ENCODE assay signal across 25 mouse cellular contexts in genomic region chr12:75654247-75654801, GRCm38 (mm10).
"Had no signal": no experiment of that assay in that cellular context is flagged by ENCODE, and none has a peak within 500 bp of the region (broad histone marks: within the 10 kb centered on the region; RNA-seq: fewer than 3 reads in every experiment).

No protein-coding gene starts in this region.

- H3K4me3 ChIP-seq: gastrocnemius, adult 2 months; heart, embryonic 10.5 days; heart, embryonic 12.5 days; hindbrain, embryonic 13.5 days; hindbrain, embryonic 15.5 days; layer of hippocampus, adult 2 months; left cerebral cortex, adult 2 months; limb, embryonic 10.5 days; limb, embryonic 12.5 days; liver, embryonic 13.5 days; liver, embryonic 15.5 days had no signal

- H3K9me3 ChIP-seq: heart, embryonic 12.5 days; hindbrain, embryonic 13.5 days; hindbrain, embryonic 15.5 days; limb, embryonic 10.5 days; limb, embryonic 12.5 days; liver, embryonic 13.5 days; liver, embryonic 15.5 days had no signal

- ATAC-seq: hindbrain, postnatal 0 days; intestine, embryonic 16.5 days had no signal

- H3K9ac ChIP-seq: heart, embryonic 12.5 days; hindbrain, embryonic 13.5 days; hindbrain, embryonic 15.5 days; limb, embryonic 12.5 days; liver, embryonic 13.5 days; liver, embryonic 15.5 days had no signal

- H3K4me1 ChIP-seq: limb, embryonic 10.5 days had no signal

- H3K36me3 ChIP-seq: hindbrain, embryonic 13.5 days; hindbrain, embryonic 15.5 days; limb, embryonic 12.5 days; liver, embryonic 15.5 days had no signal

- DNase-seq: gastrocnemius, adult 2 months; gastrocnemius, postnatal 14 days; gastrocnemius, postnatal 36 days; heart, postnatal 10 days; heart, postnatal 36 days; kidney, adult 11 months; kidney, adult 2 months; kidney, adult 9 months; kidney, postnatal 10 days; kidney, postnatal 25 days; kidney, postnatal 4 days; liver; liver, embryonic 13.5 days had no signal

- H3K4me2 ChIP-seq: heart, embryonic 12.5 days; hindbrain, embryonic 13.5 days; hindbrain, embryonic 15.5 days; limb, embryonic 12.5 days; liver, embryonic 11.5 days; liver, embryonic 13.5 days; liver, embryonic 15.5 days had no signal

- H3K27ac ChIP-seq: gastrocnemius, adult 2 months; heart, embryonic 10.5 days; hindbrain, embryonic 13.5 days; hindbrain, embryonic 15.5 days; hindbrain, postnatal 0 days; layer of hippocampus, adult 2 months; left cerebral cortex, adult 2 months; limb, embryonic 10.5 days; limb, embryonic 12.5 days; liver, embryonic 13.5 days; liver, embryonic 15.5 days had no signal

- H3K27me3 ChIP-seq: heart, embryonic 12.5 days; hindbrain, embryonic 13.5 days; hindbrain, embryonic 15.5 days; limb, embryonic 12.5 days; liver, embryonic 13.5 days; liver, embryonic 15.5 days had no signal
